Mouse (Mus musculus): ENCODE results near the gene Spesp1. TPM values are rescaled to one million over a fixed set of nuclear protein-coding genes. Genes with fewer than 3 reads are reported as not detected.

Gene Spesp1
- total RNA-seq (2021): not detected
- long read RNA-seq, experiment 1: 0 reads
- long read RNA-seq, experiment 2: 0 reads

GRCm38 (mm10) chr9:62281991-62282390, at the start of gene Spesp1:
Gene Spesp1, minus strand, starts transcription at chr9:62282208.
- no peak for DNase-seq

GRCm38 (mm10) chr9:62325965-62326364, 44.0 kb upstream of the Spesp1 start:
- no peak for DNase-seq

GRCm38 (mm10) chr9:62323816-62324215, 41.8 kb upstream of the Spesp1 start:
- no peak for DNase-seq

- no peak for DNase-seq
Observed at GRCm38 (mm10) chr9:62318729-62319128, 36.7 kb upstream of the Spesp1 start.

- no peak for DNase-seq
Observed at GRCm38 (mm10) chr9:62315556-62315955, 33.5 kb upstream of the Spesp1 start.

GRCm38 (mm10) chr9:62296891-62297290, 14.9 kb upstream of the Spesp1 start:
- no peak for DNase-seq

- DNase-seq: peak; percentile 80
Observed at GRCm38 (mm10) chr9:62295006-62295698, 13.1 kb upstream of the Spesp1 start.

GRCm38 (mm10) chr9:62287633-62288025, 5.6 kb upstream of the Spesp1 start:
- DNase-seq: no peak

GRCm38 (mm10) chr9:62286967-62287632, 5.1 kb upstream of the Spesp1 start:
- peak; percentile 77 for DNase-seq

- DNase-seq: no peak
Observed at GRCm38 (mm10) chr9:62284266-62284665, 2.3 kb upstream of the Spesp1 start.

- DNase-seq: no peak
Observed at GRCm38 (mm10) chr9:62276899-62277298, 5.1 kb downstream of the Spesp1 start.

- no peak for DNase-seq
Observed at GRCm38 (mm10) chr9:62270775-62271399, 11.1 kb downstream of the Spesp1 start.

- DNase-seq: no peak
Observed at GRCm38 (mm10) chr9:62269161-62269560, 12.8 kb downstream of the Spesp1 start.

- no peak for DNase-seq
Observed at GRCm38 (mm10) chr9:62265278-62265677, 16.7 kb downstream of the Spesp1 start.

GRCm38 (mm10) chr9:62263652-62264051, 18.4 kb downstream of the Spesp1 start:
- no peak for DNase-seq

GRCm38 (mm10) chr9:62261406-62261805, 20.6 kb downstream of the Spesp1 start:
- no peak for DNase-seq

- no peak for DNase-seq
Observed at GRCm38 (mm10) chr9:62261006-62261405, 21.0 kb downstream of the Spesp1 start.

GRCm38 (mm10) chr9:62258005-62258404, 24.0 kb downstream of the Spesp1 start:
- no peak for DNase-seq

- no peak for DNase-seq
Observed at GRCm38 (mm10) chr9:62255896-62256576, 26.0 kb downstream of the Spesp1 start.

GRCm38 (mm10) chr9:62253736-62254443, 28.1 kb downstream of the Spesp1 start:
- DNase-seq: no peak

GRCm38 (mm10) chr9:62250296-62250695, 31.7 kb downstream of the Spesp1 start:
- DNase-seq: no peak

- no peak for DNase-seq
Observed at GRCm38 (mm10) chr9:62246380-62246942, 35.5 kb downstream of the Spesp1 start.

All from gastrocnemius, postnatal 10 days (tissue).